Mouse (Mus musculus): Measurements from ENCODE around the gene Ulbp1.
"Not testable (repeated sequence)": the region's sequence is repeated elsewhere in the genome, so short reads cannot be mapped to it uniquely, and the experiment has no call there.

Gene Ulbp1

GRCm38 (mm10) chr10:7473197-7473889 is at the start of gene Ulbp1:
Gene Ulbp1 (minus strand): TSS chr10:7473638.
- peak; percentile 77 to 83 for DNase-seq

- not testable (repeated sequence) for DNase-seq
Observed at GRCm38 (mm10) chr10:7498180-7498579, 24.7 kb upstream of the Ulbp1 start.

GRCm38 (mm10) chr10:7492384-7492783 is 18.9 kb upstream of the Ulbp1 start:
- not testable (repeated sequence) for DNase-seq

DNA sequence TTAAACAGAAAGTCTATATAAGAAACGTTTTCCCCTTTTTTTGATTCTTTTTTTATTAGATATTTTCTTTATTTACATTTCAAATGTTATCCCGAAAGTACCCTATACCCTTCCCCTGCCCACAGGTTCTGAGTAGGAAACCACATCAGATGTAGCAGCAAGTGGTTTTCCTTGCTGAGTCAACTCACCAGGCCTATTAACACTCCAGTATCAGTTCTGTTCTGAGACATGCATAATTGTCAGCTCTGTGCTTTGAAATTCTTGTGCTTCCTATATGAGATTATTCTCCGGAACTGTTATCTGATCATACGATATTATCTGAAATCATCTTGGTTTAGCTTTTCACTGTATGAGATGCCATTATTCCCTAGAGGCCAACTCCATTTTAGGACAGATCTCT is 10.2 kb upstream of the Ulbp1 start:
- DNase-seq = no peak

GRCm38 (mm10) chr10:7474225-7474624 is 787 bp upstream of the Ulbp1 start:
- not testable (repeated sequence) for DNase-seq

- no peak for DNase-seq
Observed at GRCm38 (mm10) chr10:7471664-7472063, 1.8 kb downstream of the Ulbp1 start.

DNA sequence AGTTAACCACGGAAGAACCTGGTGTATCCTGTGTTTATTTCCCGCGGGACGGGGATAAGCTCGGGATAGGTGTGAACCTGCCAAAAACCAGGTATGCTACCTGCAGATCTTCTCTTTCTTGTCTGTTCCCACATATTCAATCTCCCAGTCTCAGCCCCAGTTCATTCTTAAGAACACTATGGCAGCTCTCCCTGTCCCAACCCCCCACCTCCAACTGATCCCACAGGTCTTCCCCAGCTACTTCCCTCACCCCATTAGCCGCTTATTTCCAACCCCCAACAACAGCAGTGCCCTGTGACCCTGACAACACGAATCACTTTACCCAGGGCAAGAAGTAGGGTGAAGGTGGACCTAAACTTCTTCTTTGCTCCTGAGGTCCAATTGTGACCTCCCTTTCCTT is 3.0 kb downstream of the Ulbp1 start:
- no peak for DNase-seq

- peak in 1 of 2 experiments; percentile 44 for DNase-seq
Observed at GRCm38 (mm10) chr10:7469716-7470414, 3.6 kb downstream of the Ulbp1 start.

- no peak for DNase-seq
Observed at GRCm38 (mm10) chr10:7462006-7462405, 11.4 kb downstream of the Ulbp1 start.

DNA sequence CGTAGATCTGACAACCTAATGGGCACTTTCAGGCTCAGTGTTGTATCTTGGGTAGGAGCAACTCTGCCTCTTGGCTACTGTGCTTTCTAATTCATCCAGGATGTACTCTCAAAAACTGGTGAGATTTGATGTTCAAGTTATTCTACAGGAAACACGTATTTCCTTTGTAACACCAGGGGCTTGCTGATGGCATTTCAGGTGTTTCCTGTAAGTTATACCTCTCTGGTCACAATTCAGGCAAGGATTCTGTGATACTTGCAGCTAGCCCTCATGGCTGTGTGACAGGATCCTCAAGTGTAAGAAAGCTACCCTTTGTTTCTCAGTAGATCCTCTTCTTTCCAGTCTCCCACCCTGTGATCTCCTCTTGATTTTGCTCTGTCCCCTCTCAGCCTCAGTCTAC is 34.5 kb downstream of the Ulbp1 start:
- no peak for DNase-seq

DNA sequence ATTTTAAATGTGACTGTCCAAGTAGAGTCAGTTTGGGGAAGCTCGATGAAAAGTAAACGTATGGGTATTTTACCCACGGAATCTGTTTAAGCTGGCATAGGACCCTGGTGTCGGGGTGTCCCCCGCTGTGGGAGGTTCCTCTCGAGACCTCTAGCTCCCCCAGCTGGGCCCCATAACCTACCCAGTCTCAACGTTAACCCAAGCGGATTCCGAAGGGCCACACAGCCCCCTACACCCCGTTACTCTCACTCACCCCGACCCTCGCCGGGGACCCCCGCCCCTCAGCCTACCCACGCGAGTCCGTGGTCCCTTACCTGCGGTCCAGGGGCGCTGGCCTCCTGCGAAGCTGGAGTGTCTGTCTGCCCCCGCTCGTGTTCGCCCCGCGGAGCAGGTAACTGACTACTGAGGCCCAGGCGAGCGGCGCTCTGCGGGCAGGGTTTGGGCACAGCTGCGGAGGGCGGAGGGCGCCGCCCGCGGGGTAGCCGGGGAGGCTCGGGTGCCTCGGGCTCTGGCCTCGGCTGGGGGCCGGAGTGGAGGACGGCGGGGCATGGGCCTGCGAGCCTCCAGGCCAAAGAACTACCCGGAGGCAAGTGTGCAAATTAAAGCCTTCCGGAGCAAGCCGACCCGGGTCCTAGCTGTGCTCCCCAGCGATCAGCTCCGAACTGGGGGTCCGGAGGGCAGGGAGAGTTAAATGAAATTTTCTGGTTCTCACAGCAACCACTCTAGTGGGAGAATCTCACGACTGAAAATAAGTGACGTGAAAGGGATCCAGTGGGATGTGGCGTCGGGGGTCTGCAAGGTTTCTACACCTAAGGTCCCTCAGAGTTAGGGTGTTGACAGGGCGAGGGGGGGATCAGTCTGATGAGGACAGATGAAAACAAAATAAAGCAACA is 80.0 kb downstream of the Ulbp1 start:
- no peak for DNase-seq

DNA sequence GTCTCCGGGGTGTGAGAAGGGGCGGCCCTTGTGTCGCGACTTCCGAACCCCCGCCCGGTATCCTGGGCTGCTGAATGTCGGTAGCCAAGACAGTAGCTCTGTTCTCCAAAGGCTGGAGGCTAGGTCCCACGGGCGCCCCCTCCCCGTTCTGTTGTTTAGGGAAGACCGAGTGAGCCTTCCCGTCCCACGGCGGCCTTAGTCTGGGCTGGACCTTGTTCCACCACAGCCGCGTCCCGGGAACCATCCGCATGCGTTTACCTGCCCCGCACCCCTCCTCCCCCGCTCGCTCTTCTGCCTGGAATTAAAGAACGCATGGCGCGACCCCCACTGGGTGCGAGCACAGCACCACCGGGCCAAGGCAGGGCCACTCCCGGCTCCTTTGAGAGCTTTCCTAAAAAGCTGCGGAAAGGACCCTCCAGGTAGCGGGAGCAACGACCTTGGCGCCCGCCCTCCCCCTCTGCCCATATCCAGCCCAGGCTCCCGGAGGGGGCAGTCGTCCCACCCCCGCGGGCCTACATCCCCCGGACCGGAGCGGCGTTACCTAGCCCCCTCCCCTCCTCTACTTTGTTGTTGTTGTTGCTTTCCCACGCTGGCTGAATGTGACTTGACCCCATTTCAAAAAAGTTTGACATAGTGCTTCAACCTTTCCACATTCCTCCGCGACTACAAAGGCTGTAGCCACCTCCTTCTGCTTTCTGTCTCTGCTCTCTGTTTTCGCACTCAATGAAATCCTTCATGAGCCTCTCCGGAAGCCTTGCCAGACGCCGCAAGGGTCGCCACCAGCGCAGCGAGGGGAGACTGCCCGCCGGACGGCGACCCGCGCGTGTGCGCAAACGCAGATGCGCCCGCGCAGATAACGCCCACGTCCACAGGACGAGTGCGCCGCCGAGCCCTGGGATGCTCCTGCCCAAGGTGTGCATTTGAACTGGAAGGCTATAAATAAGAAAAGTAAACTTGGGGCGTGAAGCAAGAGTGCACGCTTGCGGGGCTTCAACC is 81.2 kb downstream of the Ulbp1 start:
- peak in 1 of 2 experiments; percentile 20 for DNase-seq

DNA sequence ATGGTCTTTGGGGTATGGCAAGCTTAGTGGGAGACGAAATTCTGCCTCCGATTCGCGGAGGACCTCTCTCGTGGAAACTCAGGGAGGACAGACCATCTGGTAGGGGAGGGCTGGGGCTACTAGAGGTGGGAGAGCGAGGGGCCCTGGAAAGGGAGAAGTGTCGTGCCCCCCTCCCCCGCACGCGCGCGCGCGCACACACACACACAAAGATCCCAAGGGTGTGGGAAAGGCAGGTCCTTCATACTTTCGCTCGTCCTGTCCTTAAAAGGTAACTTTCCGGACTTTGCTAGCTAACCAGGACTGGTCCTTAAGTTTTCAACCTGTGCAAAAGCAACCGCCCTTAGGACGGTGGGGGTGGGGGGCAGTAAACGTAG is 81.9 kb downstream of the Ulbp1 start:
- no peak for DNase-seq

DNA sequence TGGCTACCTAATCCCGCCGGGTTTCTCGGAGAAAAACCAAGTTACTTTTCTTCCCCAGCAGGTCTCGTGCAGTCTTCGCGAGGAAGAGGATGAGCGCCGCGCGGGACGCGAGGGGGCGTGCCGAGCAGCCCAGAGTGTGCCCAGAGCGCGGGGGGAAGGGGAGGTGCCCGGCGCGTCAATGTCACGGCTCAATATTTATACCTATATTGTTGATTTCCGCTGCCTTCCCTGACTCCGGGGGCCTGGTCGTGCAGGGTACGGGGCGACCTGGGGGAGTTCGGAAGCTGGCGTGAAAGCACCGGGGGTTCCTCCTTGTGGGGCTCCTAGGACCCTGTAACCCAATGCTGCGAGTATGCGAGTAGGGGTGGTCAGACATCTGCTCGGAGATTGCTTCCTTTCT is 82.3 kb downstream of the Ulbp1 start:
- DNase-seq = peak; percentile 42 to 45
